Comparison of ENCODE assay signal across 8 mouse cellular contexts in genomic region chr2:60978538-60979313, GRCm38 (mm10). TPM values are rescaled to one million over a fixed set of nuclear protein-coding genes. Genes with fewer than 3 reads are reported as not detected.
DNase-seq lines count a peak whose midpoint lies in the region; ATAC-seq and TF ChIP-seq lines count a peak whose summit lies in the region.

No protein-coding gene starts in this region.

- WGBS in hindbrain, embryonic 13.5 days, result 48% methylated on average over 4 of the region's 4 CpGs
- WGBS in lung, embryonic 14.5 days, result 5% methylated on average over 4 of the region's 4 CpGs

- peak; percentile 10 to 50 for DNase-seq in adrenal gland, adult (ENCODE audit: inconsistent age in 2 of 2, low spot score in 1 of 2)
- DNase-seq in adrenal gland, adult 18-20 months (ENCODE audit: low spot score in 2 of 2), result no peak
- peak; percentile 12 for DNase-seq in NIH3T3 (ENCODE audit: low read depth)
- DNase-seq in lung, embryonic 14.5 days, result peak; percentile 91
- DNase-seq in thymus, postnatal 10 days (ENCODE audit: low spot score in 2 of 2), result no peak
- DNase-seq in urinary bladder, postnatal 36 days (ENCODE audit: low spot score in 2 of 2), result no peak
- DNase-seq in layer of hippocampus, adult 11-12 months (ENCODE audit: low spot score), result no peak

- no peak for TF ChIP-seq CTCF in lung, embryonic 14.5 days (IDR thresholded peaks at IDR 0.05; ENCODE audit: low read depth)

- H3K9me3 ChIP-seq in hindbrain, embryonic 13.5 days, result no peaks in the 10 kb centered on the region
- H3K9me3 ChIP-seq in lung, embryonic 14.5 days (ENCODE audit: low read depth, low read length), result no peaks in the 10 kb centered on the region

- H3K27me3 ChIP-seq in hindbrain, embryonic 13.5 days, result no peaks in the 10 kb centered on the region
- H3K27me3 ChIP-seq in lung, embryonic 14.5 days (ENCODE audit: insufficient read depth, low read length), result no peaks in the 10 kb centered on the region

- H3K4me1 ChIP-seq in hindbrain, embryonic 13.5 days (replicated peaks), result peaks cover 7% of the 10 kb centered on the region; the same call in 1 of the 2 replicates
- H3K4me1 ChIP-seq in lung, embryonic 14.5 days (ENCODE audit: insufficient read depth), result peaks cover 7% of the 10 kb centered on the region; the same call in 1 of the 2 replicates

- no peak overlapping the region for H3K27ac ChIP-seq in hindbrain, embryonic 13.5 days
- peak overlapping the region; percentile 76 for H3K27ac ChIP-seq in lung, embryonic 14.5 days (ENCODE audit: low read depth)

- H3K9ac ChIP-seq in hindbrain, embryonic 13.5 days, result no peak overlapping the region
- H3K9ac ChIP-seq in lung, embryonic 14.5 days, result no peak overlapping the region

- H3K4me3 ChIP-seq in hindbrain, embryonic 13.5 days, result no peak overlapping the region
- no peak overlapping the region for H3K4me3 ChIP-seq in lung, embryonic 14.5 days (ENCODE audit: low read depth, low read length)

- peak; percentile 72 for ATAC-seq in hindbrain, embryonic 13.5 days (ENCODE audit: low FRiP score)
- ATAC-seq in lung, embryonic 14.5 days (ENCODE audit: insufficient read depth), result peak; percentile 97

- no peaks in the 10 kb centered on the region for H3K36me3 ChIP-seq in hindbrain, embryonic 13.5 days
- no peaks in the 10 kb centered on the region for H3K36me3 ChIP-seq in lung, embryonic 14.5 days (ENCODE audit: insufficient read depth)

- H3K4me2 ChIP-seq in hindbrain, embryonic 13.5 days, result no peak overlapping the region
- H3K4me2 ChIP-seq in lung, embryonic 14.5 days, result no peak overlapping the region

RNA-seq across cellular contexts. Expression of gene Rbms1, which starts 15.7 kb away (rescaled TPM):
- 10 to 100 TPM; 43.4 to 51.9 TPM for total RNA-seq in adrenal gland, adult 18-20 months (2021)
- polyA plus RNA-seq in hindbrain, embryonic 13.5 days (2015; fragmentation: Nextera tagmentation; extraction: Ambion mirVana), result 62.3 and 71.4 TPM in 2 replicates
- 127 and 136 TPM in 2 replicates for polyA plus RNA-seq in lung, embryonic 14.5 days (2014; fragmentation: Nextera tagmentation; extraction: Ambion mirVana)

Comparison
In these comparisons a context has a peak if more than half of its experiments do, and no peak if none do; other contexts are left out.
1. DNase-seq: peak in adrenal gland, adult (2 of 2), NIH3T3 (single experiment) and lung, embryonic 14.5 days (single experiment); none in adrenal gland, adult 18-20 months (0 of 2), thymus, postnatal 10 days (0 of 2), urinary bladder, postnatal 36 days (0 of 2) and layer of hippocampus, adult 11-12 months (single experiment).